ENCODE assay signal across 10 mouse cellular contexts in the genomic region with DNA sequence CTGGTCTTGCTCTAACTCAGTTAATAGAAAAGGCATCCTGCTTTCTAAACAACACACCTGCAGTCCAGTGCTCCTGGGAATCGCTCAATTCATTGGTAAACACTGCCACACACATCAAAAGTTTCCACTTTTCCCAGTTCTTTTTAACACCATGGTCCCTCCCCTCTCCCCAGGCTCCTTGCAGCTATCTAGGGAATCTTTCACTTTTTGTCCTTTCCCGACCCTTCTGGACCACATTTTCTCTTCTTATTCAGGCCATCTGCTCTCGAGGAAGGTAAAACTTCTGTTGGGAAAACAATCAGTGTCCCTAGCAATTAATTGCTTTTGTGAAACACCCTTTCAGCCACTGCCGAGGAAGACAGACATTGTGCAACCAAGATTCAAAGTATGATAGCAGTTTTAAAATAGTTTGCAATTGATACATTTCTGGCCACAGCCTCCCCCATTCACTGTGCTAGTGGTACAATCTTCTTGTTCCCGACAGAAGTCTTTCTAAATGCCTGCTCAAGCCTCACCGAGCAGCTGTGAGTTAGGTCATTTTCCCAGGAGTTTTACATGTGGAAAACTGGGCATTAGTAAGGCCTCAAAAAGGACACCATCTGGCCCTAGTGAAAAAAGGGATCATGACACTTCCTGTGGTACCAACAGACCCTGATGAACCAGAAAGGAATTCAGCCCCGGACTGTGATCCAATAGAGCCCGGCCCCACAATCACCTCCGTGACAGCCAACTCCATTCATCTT.
DNase-seq lines count a peak whose midpoint lies in the region; ATAC-seq and TF ChIP-seq lines count a peak whose summit lies in the region.
"Had no signal": no experiment of that assay in that cellular context is flagged by ENCODE, and none has a peak within 500 bp of the region (broad histone marks: within the 10 kb centered on the region; RNA-seq: fewer than 3 reads in every experiment).

No protein-coding gene starts in this region.

- no peak for ATAC-seq in heart, embryonic 16.5 days (replicated peaks; ENCODE audit: extremely low read depth, insufficient read depth, low FRiP score)
- ATAC-seq: Patski had no signal

- no peak for TF ChIP-seq CTCF in thymus, adult 2 months (IDR thresholded peaks at IDR 0.05; ENCODE audit: borderline replicate concordance, control insufficient read depth, extremely low read depth, insufficient read depth, low read length, poor library complexity)

- no peaks in the 10 kb centered on the region for H3K4me1 ChIP-seq in heart, embryonic 16.5 days (ENCODE audit: control insufficient read depth, insufficient read depth, low read length)
- peaks cover 64% of the 10 kb centered on the region for H3K4me1 ChIP-seq in midbrain, embryonic 10.5 days
- H3K4me1 ChIP-seq in thymus, adult 2 months (replicated peaks; ENCODE audit: control insufficient read depth, insufficient read depth, low read length): no peaks in the 10 kb centered on the region

- H3K27ac ChIP-seq in heart, embryonic 16.5 days (ENCODE audit: low read length): no peak overlapping the region
- peak overlapping the region; percentile 93 for H3K27ac ChIP-seq in midbrain, embryonic 10.5 days (replicated peaks)
- H3K27ac ChIP-seq in thymus, adult 2 months (ENCODE audit: control insufficient read depth, insufficient read depth, low read length): no peak overlapping the region

- H3K27me3 ChIP-seq in heart, embryonic 16.5 days (ENCODE audit: control insufficient read depth, insufficient read depth, low read length): no peaks in the 10 kb centered on the region
- no peaks in the 10 kb centered on the region for H3K27me3 ChIP-seq in midbrain, embryonic 10.5 days (ENCODE audit: low read depth, poor library complexity, severe bottlenecking)
- H3K27me3 ChIP-seq in thymus, adult 2 months (ENCODE audit: control insufficient read depth, insufficient read depth, low read length): no peaks in the 10 kb centered on the region
- H3K27me3 ChIP-seq: Patski had no signal

- no peak for TF ChIP-seq POLR2A in thymus, adult 2 months (IDR thresholded peaks at IDR 0.05; ENCODE audit: control insufficient read depth, extremely low read depth, insufficient read depth, low read length, poor library complexity)

- H3K9ac ChIP-seq in heart, embryonic 16.5 days (ENCODE audit: low read length): no peak overlapping the region

- no peaks in the 10 kb centered on the region for H3K36me3 ChIP-seq in heart, embryonic 16.5 days (ENCODE audit: control insufficient read depth, insufficient read depth)
- no peaks in the 10 kb centered on the region for H3K36me3 ChIP-seq in midbrain, embryonic 10.5 days
- no peaks in the 10 kb centered on the region for H3K36me3 ChIP-seq in thymus, adult 2 months (ENCODE audit: control insufficient read depth, insufficient read depth, low read length)

- no peaks in the 10 kb centered on the region for H3K9me3 ChIP-seq in heart, embryonic 16.5 days (replicated peaks; ENCODE audit: control insufficient read depth, low read length)
- no peaks in the 10 kb centered on the region for H3K9me3 ChIP-seq in midbrain, embryonic 10.5 days (replicated peaks)

- H3K4me3 ChIP-seq in heart, embryonic 16.5 days (ENCODE audit: low read length): no peak overlapping the region
- peak overlapping the region; percentile 45 for H3K4me3 ChIP-seq in midbrain, embryonic 10.5 days
- H3K4me3 ChIP-seq in thymus, adult 2 months (ENCODE audit: control insufficient read depth, insufficient read depth, low read length): no peak overlapping the region

- DNase-seq in R1 (ENCODE audit: low read depth, low spot score): peak; percentile 6
- DNase-seq in embryo, embryonic 10 days (ENCODE audit: low spot score): peak; percentile 81
- DNase-seq in midbrain, embryonic 10.5 days (ENCODE audit: low spot score): peak; percentile 82
- no peak for DNase-seq in thymus, adult 2 months
- no peak for DNase-seq in urinary bladder, postnatal 10 days (ENCODE audit: low spot score)
- no peak for DNase-seq in kidney, adult 18-20 months
- DNase-seq in urinary bladder, postnatal 4 days (ENCODE audit: low spot score in 2 of 2): no peak
- DNase-seq: thymus, adult 18-20 months had no signal

- H3K4me2 ChIP-seq in heart, embryonic 16.5 days (ENCODE audit: low read depth, low read length): peak overlapping the region; percentile 29

- 17% methylated on average over 9 of the region's 9 CpGs for WGBS in heart, embryonic 16.5 days
- 4% methylated on average over 9 of the region's 9 CpGs for WGBS in midbrain, embryonic 10.5 days
- 34% methylated on average over 9 of the region's 9 CpGs for WGBS in thymus, adult 2 months

Comparison
In these comparisons a context has a peak if more than half of its experiments do, and no peak if none do; other contexts are left out.
1. DNase-seq: peak in R1 (single experiment), embryo, embryonic 10 days (single experiment) and midbrain, embryonic 10.5 days (single experiment); none in thymus, adult 2 months (single experiment), urinary bladder, postnatal 10 days (single experiment), kidney, adult 18-20 months (single experiment) and urinary bladder, postnatal 4 days (0 of 2).